Mouse (Mus musculus) adrenal gland, adult (tissue): Measurements from ENCODE around the gene Gosr2.

Experiments used
- DNase-seq, 2 experiments: peaks; one replicate each; pipeline ENCODE4 v3.0.0; 2022 to 2023; ENCODE audit warnings: low spot score in 1 of 2; ENCODE audit not compliant: inconsistent age in 2 of 2

Gosr2 gene

GRCm38 (mm10) chr11:103697565-103698176 lies at the start of gene Gosr2:
Gene Gosr2, minus strand, starts transcription at chr11:103697898.
- DNase-seq = peak; percentile 93 to 99

- no peak for DNase-seq
Measured at GRCm38 (mm10) chr11:103735046-103735781, 37.5 kb upstream of the Gosr2 start.

DNA sequence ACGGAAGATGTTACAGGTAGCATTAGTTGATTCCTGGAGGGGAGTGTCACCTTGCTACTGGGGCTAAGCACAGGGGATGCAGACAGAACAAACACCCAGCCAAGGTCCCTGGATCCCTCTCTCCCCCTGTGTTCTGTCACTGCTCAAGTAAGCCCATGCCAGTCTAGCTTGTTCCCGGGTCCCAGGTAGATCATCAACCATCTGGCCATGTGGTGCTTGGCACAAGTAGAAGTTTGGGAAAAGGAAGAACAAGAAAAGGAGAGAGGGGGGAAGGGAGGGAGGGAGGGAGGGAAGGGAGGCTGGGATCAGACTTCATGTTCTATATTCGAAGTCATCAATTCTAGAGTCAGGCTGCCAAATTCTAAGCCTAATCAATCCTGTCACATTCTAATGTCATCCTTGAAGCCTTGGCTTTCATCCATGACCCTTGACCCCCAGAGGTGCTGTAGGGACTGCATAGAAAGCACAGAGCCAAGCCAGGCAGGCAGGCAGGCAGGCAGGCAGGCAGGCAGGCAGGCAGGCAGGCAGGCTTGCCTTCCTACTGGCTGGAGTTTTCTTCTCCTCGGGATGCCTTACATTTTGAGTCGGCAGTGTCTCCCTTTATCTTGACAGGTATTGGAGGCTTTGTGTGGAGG lies 36.8 kb upstream of the Gosr2 start:
- no peak for DNase-seq

- DNase-seq = peak in 1 of 2 experiments; percentile 50
Measured at GRCm38 (mm10) chr11:103733961-103734360, 36.3 kb upstream of the Gosr2 start.

- DNase-seq = no peak
Measured at GRCm38 (mm10) chr11:103733069-103733468, 35.4 kb upstream of the Gosr2 start.

DNA sequence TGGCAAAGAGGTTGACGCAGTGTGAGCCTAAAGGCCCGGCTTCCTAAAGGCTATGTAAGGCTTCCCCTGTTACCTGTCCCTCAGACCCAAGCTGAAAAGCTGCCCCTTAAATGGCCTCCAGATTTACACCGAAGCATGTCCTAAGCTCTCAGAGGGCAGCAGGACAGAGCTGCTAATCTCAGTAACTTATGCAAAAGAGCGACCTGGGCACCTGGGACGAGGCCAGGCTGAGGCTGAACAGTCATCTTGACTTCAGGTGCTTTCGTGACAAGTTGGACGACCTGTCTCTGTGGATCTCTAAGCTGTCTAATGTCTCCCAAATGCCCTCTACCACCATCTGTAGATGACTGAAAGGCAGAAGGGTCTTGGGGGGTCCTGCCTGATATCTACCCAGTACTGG lies 34.6 kb upstream of the Gosr2 start:
- no peak for DNase-seq

DNA sequence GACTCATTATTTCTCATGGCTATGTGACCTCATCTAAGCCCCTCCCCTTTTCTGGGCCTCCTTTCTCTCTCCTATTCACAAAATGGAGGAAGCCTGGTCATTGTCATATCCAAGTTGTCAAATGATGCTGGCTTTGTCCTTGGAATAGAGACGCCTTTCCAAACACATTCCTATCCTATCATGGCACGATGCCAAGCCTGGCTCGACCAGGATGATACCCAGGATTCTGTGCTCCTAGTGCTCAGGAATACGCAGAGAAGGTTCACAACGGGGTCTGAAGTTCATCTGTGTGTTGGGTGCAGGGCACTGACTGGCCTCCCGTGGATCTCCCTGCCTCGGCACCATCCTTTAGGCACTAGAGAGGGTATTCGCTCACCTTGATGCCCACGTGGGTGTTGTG lies 33.9 kb upstream of the Gosr2 start:
- DNase-seq = no peak

DNA sequence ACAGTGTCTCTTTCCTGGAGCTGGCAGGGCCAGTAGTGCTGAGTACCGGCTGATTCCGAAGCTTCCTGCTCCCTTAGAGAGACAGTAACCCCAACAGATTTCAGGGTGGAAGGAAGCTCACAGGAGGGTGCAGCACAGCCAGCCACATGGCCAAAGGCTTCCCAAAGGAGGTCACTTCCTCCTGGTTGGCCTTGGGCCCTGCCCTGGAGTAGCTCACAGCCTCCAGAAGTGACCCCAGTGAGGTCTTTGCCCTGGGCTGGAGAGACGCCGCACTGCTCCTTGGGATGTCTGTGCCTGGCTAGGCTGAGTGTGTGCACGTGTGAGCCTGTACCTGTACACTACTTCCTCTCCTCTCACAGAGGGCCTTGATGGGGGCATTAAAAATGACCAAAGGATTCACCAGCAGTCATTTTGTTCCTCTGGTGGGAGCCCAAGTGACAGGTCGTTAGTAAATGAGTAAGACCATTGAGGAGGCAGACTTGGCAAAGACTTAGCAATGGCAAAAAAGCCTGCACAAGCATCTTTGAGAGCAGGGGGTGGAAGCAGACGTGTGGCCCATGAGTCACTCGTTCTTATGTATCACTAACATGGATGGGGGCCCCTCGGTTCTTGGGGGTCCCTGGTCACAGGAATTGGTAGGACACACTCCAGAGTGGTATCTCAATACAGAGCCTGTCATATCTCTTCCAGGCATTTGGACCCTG lies 31.7 kb upstream of the Gosr2 start:
- DNase-seq = peak in 1 of 2 experiments; percentile 23

- DNase-seq = no peak
Measured at GRCm38 (mm10) chr11:103724331-103724771, 26.7 kb upstream of the Gosr2 start.

DNA sequence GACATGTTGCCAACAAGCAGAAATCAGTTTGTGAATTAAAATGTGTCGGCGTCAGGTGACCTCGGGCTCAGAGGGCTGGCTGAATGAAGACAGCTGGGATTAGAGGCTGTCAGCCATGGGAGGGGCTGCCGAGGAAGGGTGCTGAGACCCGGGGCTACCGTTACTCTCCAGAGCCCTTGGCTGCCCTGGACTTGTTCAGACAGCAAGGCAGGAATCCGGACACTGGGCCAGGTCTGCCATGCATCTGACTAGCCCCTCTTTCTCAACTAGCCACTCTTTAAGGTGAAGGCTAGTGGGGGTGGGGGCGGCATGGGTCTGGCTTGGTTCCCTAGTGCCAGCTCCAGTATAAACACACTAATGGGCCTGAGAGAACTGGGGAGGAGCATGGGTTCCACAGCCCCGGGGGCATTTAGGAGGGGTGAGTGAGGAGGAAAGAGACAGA lies 24.4 kb upstream of the Gosr2 start:
- DNase-seq = peak in 1 of 2 experiments; percentile 23

- DNase-seq = peak; percentile 19 to 67
Measured at GRCm38 (mm10) chr11:103721468-103722039, 23.9 kb upstream of the Gosr2 start.

- DNase-seq = no peak
Measured at GRCm38 (mm10) chr11:103719436-103719835, 21.7 kb upstream of the Gosr2 start.

DNA sequence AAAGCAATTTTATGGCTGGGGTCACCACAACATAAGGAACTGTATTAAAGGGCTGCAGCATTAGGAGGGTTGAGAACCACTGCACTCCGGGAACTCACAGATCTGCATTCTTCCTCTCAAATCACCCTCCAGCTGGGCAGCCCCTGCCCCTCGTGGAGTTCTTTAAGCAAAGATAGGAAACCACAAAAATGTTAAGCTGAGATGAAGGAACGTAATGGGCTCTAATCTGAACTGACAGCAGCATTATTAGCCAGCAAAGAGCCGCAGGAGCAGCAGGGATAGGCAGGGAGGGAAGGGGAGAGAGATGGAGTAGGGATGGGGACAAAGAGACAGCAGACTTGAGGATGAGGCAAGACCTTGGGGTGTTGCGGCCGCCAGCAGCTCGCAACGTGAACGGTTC lies 19.3 kb upstream of the Gosr2 start:
- DNase-seq = no peak

GRCm38 (mm10) chr11:103714074-103714473 lies 16.4 kb upstream of the Gosr2 start:
- no peak for DNase-seq

DNA sequence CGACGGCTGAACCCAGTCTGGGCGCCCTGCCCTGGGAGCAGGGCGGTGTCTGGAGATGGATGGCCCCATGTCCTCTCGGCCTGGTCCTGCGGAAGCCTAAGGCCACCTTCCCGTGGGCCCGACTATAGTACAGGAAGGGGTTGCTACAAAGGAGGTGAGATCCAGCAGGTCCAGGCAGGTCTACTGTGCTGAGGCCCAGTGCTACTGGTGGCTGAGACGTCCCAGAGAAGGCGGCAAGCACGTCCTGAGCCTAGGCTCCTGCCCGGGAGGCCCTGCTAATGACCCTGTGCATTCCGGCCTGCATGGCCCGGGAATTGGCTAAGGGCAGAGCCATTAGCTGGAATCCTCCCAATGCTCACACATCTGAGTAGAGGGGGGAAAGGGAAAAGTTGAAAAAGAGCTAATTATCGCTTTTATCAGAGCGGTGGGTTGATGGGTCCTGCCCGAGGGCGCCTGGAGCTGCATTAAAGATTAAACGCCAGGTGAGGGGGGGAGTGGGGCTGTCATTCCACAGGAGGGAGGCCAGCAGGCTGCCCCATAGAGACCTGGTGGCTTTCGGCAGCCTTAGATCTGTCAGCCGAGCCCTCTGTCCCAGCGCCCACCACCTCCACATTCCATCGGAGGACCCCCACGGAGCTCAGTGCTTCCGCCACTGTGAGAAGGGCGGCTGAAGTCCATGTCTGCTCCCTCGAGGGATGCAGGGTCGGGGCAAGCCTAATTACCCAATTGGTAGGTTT lies 14.3 kb upstream of the Gosr2 start:
- DNase-seq = no peak

DNA sequence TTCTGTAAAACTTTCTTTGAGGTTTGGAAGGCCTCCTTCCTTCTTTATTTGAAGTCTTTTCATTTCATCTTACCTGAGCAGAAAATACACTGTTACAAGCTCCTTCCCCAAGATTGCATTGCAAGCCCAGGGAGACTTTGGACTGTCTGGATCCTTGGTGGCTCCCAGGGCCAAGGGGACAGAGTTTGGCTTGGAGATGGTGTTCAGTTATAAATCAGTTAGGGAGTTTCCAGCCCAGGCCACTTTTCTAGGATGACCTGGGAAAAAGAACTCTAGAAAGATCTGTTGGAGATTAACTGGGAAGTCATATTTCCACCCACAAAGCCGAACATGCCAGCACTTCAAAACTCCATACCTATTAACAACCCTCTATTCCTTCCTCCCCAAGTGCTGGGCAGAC lies 12.3 kb upstream of the Gosr2 start:
- no peak for DNase-seq

GRCm38 (mm10) chr11:103707005-103707404 lies 9.3 kb upstream of the Gosr2 start:
- DNase-seq = peak; percentile 67 to 76

- no peak for DNase-seq
Measured at GRCm38 (mm10) chr11:103698226-103698625, 528 bp upstream of the Gosr2 start.

DNA sequence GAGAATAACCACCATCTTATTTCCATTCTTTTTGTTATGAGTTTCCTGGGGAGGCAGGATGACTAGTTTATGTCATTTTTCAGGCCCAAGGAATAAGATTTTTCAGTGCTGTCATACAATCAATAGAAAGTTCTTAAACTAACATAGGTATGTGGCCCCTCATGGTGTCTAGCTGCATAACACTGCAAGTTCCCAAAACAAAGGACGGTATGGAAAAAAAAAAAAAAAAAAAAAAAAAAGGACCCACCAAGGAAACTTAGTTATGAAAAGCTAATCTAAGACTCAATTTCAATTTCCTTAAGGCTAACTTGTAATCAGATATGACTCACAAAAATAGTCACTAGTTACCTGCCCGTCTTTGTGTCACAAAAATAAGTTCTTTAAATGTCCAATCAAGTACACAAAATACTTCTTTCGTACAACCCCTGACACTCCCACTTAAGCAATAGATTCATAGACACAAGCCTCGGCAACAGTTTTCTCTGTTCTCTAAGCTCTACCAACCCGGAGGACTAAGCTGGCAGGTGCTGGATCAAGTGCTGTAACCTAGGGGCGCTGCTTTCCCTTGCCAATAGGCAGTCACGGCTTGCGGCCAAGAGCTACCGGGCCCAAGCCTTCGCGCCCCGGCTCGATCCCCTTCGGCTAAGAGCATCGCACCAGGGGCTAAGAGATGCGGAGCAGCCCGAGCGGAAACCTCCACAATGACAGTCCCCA lies 690 bp downstream of the Gosr2 start:
- no peak for DNase-seq

DNA sequence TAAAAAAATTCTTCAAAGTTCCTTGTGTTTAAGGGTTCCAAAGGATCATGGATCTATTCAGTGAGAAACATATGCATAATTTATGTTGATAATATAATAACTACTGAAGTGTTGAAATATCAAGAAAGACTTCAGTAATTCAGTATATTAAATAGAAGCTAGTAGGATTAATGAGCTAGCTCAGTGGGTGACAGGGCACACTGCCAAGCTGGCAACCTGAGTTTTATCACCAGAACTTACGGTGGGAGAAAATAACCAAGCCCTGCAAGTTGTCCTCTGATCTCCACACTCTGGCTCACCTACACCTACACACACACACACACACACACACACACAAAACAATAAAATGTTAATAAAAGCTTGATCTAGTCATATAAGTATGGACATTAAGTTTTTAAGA lies 4.5 kb downstream of the Gosr2 start:
- no peak for DNase-seq
